Mouse (Mus musculus) left cerebral cortex, adult 2 months (tissue): Measurements from ENCODE around the gene Eif2b1. TPM values are rescaled to one million over a fixed set of nuclear protein-coding genes. Genes with fewer than 3 reads are reported as not detected.
"Not testable (repeated sequence)": the region's sequence is repeated elsewhere in the genome, so short reads cannot be mapped to it uniquely, and the experiment has no call there.

Experiments used
- DNase-seq, 2 experiments: peaks; one replicate each; pipeline ENCODE4 v3.0.0; 2021 to 2022; ENCODE audit warnings: low spot score in 2 of 2, mixed read lengths in 1 of 2; ENCODE audit errors: extremely low spot score in 1 of 2
- H3K27ac ChIP-seq: fragments of 200-600 bp; 2 replicates; pipeline ENCODE4 v1.8.1; 2022
- H3K4me3 ChIP-seq: fragments of 200-600 bp; 2 replicates; pipeline ENCODE4 v1.8.1; 2022
- CTCF ChIP-seq: fragments of 200-600 bp; IDR thresholded peaks from 2 replicates; pipeline ENCODE4 v1.8.1; 2022; ENCODE audit warnings: antibody characterized with exemption, mild to moderate bottlenecking, moderate library complexity
- intact Hi-C: fragments of 180-260 bp; cut with DNase I; formaldehyde crosslinking; loops from one replicate; pipeline ENCODE4 v1.15.1; 2025
- long read RNA-seq, 2 experiments: library from polyadenylated mRNA; stranded (forward); transcript quantifications; one replicate each; pipeline ENCODE4 v2.0.0; 2021; ENCODE audit warnings: borderline mapping rate in 2 of 2
- total RNA-seq, 2 experiments: library from RNA; stranded (reverse); gene quantifications; 2 replicates each; pipeline ENCODE4 v1.2.3; 2021

Gene Eif2b1
- total RNA-seq, result 10 to 100 TPM; 35.1 to 37.7 TPM
- long read RNA-seq, experiment 1, transcript Eif2b1-201 (9 exons, 2,013 nt), result major isoform, 24 of 29 reads
- long read RNA-seq, experiment 1, partial matches to known transcripts, result 1 of 29 reads
- long read RNA-seq, experiment 1, other reads (novel, unspliced or antisense), result 4 of 29 reads
- long read RNA-seq, experiment 2, transcript Eif2b1-201 (9 exons, 2,013 nt), result major isoform, 21 of 26 reads
- long read RNA-seq, experiment 2, partial matches to known transcripts, result 0 of 26 reads
- long read RNA-seq, experiment 2, other reads (novel, unspliced or antisense), result 5 of 26 reads

DNA sequence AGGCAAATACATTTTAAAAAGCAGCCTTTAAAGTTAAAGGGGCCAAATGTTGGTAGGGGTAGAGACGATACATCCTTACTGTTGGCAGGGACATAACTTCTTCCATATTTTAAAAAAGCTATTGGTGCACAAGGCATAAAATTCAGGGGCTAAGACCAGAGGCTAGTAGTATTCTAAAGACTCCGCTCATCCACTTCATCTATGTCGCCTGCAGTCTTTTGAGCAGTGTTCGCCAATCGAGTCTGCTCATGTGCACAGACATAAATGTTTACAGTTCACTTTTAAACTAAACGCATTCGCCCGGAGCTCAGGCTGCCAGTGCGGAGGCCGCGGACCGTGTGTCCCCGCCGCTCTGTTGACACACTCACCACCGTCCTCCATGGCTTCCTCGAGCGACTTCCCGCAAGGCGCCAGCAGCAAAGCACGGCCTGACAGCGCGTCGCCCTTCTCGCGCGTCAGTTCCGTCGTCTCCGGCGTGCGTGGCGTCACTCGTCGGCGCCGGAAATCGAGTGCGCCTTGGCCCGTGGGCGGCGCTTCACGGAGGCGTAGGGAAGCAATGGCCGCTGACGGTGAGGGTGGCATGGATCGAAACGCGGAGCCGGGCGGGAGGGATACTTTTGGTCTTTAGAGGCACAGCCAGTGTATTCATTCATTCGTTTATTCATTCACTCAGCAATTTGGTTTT lies at the start of gene Eif2b1, which contains the start of gene Gtf2h3:
Eif2b1 (minus strand) TSS at position 499 of the 685 bp plus-strand sequence.
Gtf2h3 (plus strand) TSS at position 508 of the 685 bp plus-strand sequence.
- Histone ChIP-seq H3K4me3 (peak within 1 kb of the TSS; percentile 81), H3K27ac (peak within 1 kb of the TSS; percentile 89)
- DNase-seq, result peak; percentile 96 to 98
- intact Hi-C loops, result no loop called here
- no peak for TF ChIP-seq CTCF

DNA sequence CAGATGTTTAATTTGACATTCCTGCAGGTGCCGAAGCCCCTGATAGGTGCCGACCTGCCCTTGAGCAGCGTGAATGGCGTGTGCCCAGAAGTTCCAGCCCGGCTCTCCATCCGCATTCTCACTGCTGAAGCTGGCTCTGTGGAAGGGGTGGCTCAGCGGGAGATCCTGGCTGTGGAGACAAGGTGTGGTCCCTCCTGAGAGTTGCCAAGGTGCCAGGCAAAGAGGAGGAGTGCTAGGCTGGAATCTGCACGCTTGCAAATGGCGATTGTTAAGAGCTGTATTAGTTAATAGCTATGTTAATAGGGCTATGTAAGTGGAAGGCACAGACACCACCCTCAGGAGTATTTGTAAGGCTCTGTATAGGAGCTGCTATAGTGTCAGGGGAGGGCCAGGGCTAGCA lies 45.4 kb upstream of the Eif2b1 start:
- H3K4me3 ChIP-seq, result no peak overlapping the region
- TF ChIP-seq CTCF, result no peak
- no peak overlapping the region for H3K27ac ChIP-seq
- no peak for DNase-seq
- intact Hi-C loops, result no loop called here

GRCm38 (mm10) chr5:124622890-124623289 lies 44.0 kb upstream of the Eif2b1 start:
- no peak overlapping the region for H3K4me3 ChIP-seq
- no peak for TF ChIP-seq CTCF
- intact Hi-C loops, result no loop called here
- no peak overlapping the region for H3K27ac ChIP-seq
- no peak for DNase-seq

DNA sequence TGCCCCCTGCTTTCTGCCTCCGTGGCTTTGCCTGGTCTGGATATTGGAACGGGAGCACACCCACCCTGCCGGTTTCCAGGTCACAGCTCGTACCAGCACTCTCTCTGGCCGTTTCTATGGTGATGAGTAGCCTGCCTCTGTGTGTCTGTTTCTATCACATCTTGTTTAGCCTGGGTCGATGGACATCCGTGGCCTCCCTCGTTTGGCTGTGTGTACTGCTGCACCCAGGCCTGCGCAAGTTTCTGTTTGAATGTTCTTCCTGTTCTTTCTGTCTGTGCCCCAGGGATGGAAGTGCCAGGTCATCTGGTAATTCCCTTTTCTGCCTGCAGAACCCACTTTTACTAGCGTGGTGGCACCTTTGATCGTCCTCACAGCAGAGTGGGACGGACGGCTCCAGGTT lies 42.4 kb upstream of the Eif2b1 start:
- intact Hi-C loops, result no loop called here
- H3K27ac ChIP-seq, result 0 out of 2 replicates have a peak overlapping the region, but pooled peaks have one; percentile 15
- DNase-seq, result no peak

GRCm38 (mm10) chr5:124618711-124619110 lies 39.8 kb upstream of the Eif2b1 start:
- Histone ChIP-seq H3K27ac (no peak overlapping the region), H3K4me3 (no peak overlapping the region)
- intact Hi-C loops, result loop anchor here (5.0 kb wide), 1 partner anchor 254 kb away; no protein-coding TSS in a partner anchor
- no peak for DNase-seq
- no peak for TF ChIP-seq CTCF

More for the DNA sequence above, 42.4 kb upstream of the Eif2b1 start:
- no peak overlapping the region for H3K4me3 ChIP-seq
- TF ChIP-seq CTCF, result no peak

GRCm38 (mm10) chr5:124614709-124615108 lies 35.8 kb upstream of the Eif2b1 start:
- TF ChIP-seq CTCF, result no peak
- no peak for DNase-seq
- no peak overlapping the region for H3K27ac ChIP-seq
- no peak overlapping the region for H3K4me3 ChIP-seq
- intact Hi-C loops, result loop anchor here (5.0 kb wide), 1 partner anchor 258 kb away; no protein-coding TSS in a partner anchor

GRCm38 (mm10) chr5:124610965-124611364 lies 32.0 kb upstream of the Eif2b1 start:
- DNase-seq, result no peak
- intact Hi-C loops, result no loop called here
- Histone ChIP-seq H3K27ac (no peak overlapping the region), H3K4me3 (no peak overlapping the region)
- TF ChIP-seq CTCF, result peak; percentile 17

GRCm38 (mm10) chr5:124605041-124605622 lies 26.2 kb upstream of the Eif2b1 start:
- no peak for TF ChIP-seq CTCF
- no peak overlapping the region for H3K27ac ChIP-seq
- intact Hi-C loops, result no loop called here
- DNase-seq, result no peak
- no peak overlapping the region for H3K4me3 ChIP-seq

DNA sequence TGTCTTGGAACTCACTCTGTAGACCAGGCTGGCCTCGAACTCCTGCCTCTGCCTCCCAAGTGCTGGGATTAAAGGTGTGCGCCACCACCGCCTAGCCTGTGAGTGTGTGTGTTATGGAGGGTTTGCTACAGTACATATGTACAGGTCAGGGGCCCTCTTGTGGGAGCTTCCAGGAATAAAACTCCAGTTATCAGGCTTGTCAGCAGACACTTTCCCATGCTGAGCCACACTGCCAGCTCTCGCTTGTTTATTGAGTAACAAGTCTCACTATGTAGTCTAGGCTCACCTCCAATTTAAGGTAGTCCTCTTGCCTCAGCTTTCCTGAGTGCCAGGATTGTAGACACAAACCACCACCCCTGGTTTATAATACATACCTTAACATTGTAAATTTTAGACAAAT lies 25.4 kb upstream of the Eif2b1 start:
- no peak for TF ChIP-seq CTCF
- no peak for DNase-seq
- intact Hi-C loops, result loop anchor here (5.0 kb wide), 1 partner anchor 263 kb away; no protein-coding TSS in a partner anchor
- Histone ChIP-seq H3K4me3 (no peak overlapping the region), H3K27ac (no peak overlapping the region)

- H3K27ac ChIP-seq, result no peak overlapping the region
- H3K4me3 ChIP-seq, result no peak overlapping the region
- intact Hi-C loops, result loop anchor here (5.0 kb wide), 1 partner anchor 265 kb away; no protein-coding TSS in a partner anchor
- peak; percentile 51 for TF ChIP-seq CTCF
- no peak for DNase-seq
Observed at GRCm38 (mm10) chr5:124602349-124602748, 23.4 kb upstream of the Eif2b1 start.

DNA sequence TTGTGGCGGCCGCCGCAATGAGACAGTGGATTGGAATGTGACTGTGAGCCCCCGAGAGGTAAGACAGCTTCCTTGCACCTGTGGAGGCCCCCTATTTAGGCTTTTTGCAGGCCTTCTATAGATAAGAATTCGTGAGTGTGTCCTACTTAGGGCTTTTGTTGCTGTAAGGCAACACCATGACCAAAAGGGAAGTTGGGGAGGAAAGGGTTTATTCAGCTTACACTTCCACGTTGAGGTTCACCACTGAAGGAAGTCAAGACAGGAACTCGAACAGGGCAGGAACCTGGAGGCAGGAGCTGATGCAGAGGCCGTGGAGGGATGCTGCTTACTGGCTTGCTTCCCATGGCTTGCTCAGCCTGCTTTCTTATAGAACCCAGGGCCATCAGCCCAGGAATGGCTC lies 20.8 kb upstream of the Eif2b1 start:
- not testable (repeated sequence) for H3K27ac ChIP-seq, H3K4me3 ChIP-seq, DNase-seq
- intact Hi-C loops, result loop anchor here (5.0 kb wide), 1 partner anchor 268 kb away; no protein-coding TSS in a partner anchor
